Mouse (Mus musculus) fibroblast of lung, adult 2 months (primary cell): ENCODE data around the gene Apex1.
"Not testable (repeated sequence)": the region's sequence is repeated elsewhere in the genome, so short reads cannot be mapped to it uniquely, and the experiment has no call there.

ENCODE experiments used
- DNase-seq: peaks from one replicate; pipeline ENCODE4 v3.0.0-alpha.2; 2011; ENCODE audit warnings: low read depth

Gene Apex1

GRCm38 (mm10) chr14:50969558-50970544, 45.1 kb downstream of the Apex1 start:
- peak; percentile 58 for DNase-seq

DNA sequence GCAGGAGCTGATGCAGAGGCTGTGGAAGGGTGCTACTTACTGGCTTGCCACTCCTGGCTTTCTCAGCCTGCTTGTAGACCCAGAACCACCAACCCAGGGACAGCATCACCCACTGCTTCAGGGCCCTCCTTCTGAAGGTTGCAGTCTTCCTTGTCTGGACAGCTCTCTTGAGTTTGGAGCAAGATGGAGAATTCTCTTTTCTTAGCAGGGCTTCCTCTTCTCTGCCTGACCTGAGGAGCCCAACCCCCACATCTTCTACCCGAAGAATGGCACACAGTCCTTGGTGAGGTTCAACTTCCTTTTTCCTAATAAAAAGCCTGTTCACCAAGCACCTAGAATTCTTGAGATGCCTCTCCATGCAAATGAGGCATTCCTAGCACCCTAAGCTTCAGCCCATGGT, 46.1 kb downstream of the Apex1 start:
- no peak for DNase-seq

- not testable (repeated sequence) for DNase-seq
These were observed 48.3 kb downstream of the Apex1 start for GRCm38 (mm10) chr14:50973054-50973453.

DNA sequence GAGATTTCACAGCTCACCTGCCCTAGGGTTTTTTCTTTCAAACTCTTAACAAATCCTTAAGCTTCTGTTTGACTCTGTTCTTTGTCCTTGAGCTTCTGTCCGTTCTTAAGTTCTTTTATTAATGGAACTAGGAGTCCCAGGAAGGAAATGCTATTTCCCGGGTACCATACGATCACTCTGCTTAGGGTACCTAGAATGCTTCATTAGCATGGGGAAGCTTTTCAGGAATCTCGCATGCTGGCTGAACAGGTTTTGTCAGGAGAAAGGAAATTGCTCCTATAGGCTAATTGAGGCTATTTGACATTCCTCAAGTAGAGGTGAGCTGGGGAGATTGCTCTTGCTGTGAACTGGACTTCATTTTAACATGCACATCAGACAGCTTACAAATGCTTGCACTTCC, 48.9 kb downstream of the Apex1 start:
- no peak for DNase-seq

DNA sequence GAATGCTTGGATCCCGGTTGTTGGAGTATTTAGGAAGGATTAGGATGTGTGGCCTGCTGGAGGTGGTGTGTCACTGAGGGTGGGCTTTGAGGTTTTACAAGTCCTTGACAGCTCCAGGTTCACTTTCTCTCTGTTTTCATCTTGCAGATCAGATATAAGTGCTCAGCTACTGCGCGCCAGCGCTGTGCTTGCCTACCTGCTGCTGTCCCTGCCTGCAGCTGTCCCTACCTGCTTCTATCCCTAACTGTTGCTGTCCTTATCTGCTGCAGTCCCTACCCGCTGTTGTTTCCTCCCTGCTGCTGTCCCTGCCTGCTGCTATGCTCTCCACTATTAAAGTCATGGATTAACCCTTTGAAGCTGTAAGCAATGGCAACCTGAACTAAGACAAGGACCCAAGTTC, 50.2 kb downstream of the Apex1 start:
- DNase-seq, result no peak

GRCm38 (mm10) chr14:50976674-50977073, 51.9 kb downstream of the Apex1 start:
- DNase-seq, result no peak
